Mouse (Mus musculus) embryonic facial prominence, embryonic 13.5 days (tissue): ENCODE data around the gene Mrpl49. TPM values are rescaled to one million over a fixed set of nuclear protein-coding genes. Genes with fewer than 3 reads are reported as not detected.

Experiments
- ATAC-seq: fragments of 200-750 bp; cut with Nextera tagmentation; 2 replicates; pipeline ENCODE4 v1.8.0; 2017; ENCODE audit warnings: low read depth; ENCODE audit not compliant: insufficient number of reproducible peaks, insufficient read depth, low FRiP score, low TSS enrichment
- H3K27ac ChIP-seq: fragments of 300-500 bp; sonication (generic); 2 replicates; pipeline ENCODE4 v1.5.1; 2015; ENCODE audit warnings: moderate library complexity, mild to moderate bottlenecking, inconsistent platforms
- H3K27me3 ChIP-seq: fragments of 300-500 bp; sonication (generic); 2 replicates; pipeline ENCODE4 v1.6.1; 2015; ENCODE audit warnings: mild to moderate bottlenecking, inconsistent platforms
- H3K36me3 ChIP-seq: fragments of 300-500 bp; sonication (generic); 2 replicates; pipeline ENCODE4 v1.6.1; 2015; ENCODE audit warnings: mild to moderate bottlenecking, inconsistent platforms
- H3K4me1 ChIP-seq: fragments of 300-500 bp; sonication (generic); 2 replicates; pipeline ENCODE4 v1.6.1; 2015; ENCODE audit warnings: inconsistent platforms
- H3K4me2 ChIP-seq: fragments of 300-500 bp; sonication (generic); 2 replicates; pipeline ENCODE4 v1.6.1; 2015; ENCODE audit warnings: moderate library complexity, mild to moderate bottlenecking, inconsistent platforms
- H3K4me3 ChIP-seq: fragments of 300-500 bp; sonication (generic); 2 replicates; pipeline ENCODE4 v1.5.1; 2015; ENCODE audit warnings: mild to moderate bottlenecking, inconsistent platforms
- H3K9ac ChIP-seq: fragments of 300-500 bp; sonication (generic); 2 replicates; pipeline ENCODE4 v1.6.1; 2015; ENCODE audit warnings: mild to moderate bottlenecking, inconsistent platforms
- H3K9me3 ChIP-seq: fragments of 300-500 bp; sonication (generic); 2 replicates; pipeline ENCODE4 v1.6.1; 2016; ENCODE audit warnings: inconsistent platforms
- WGBS: fragments of 180-500 bp; shearing (Covaris S2); methylation state at CpG from one replicate; pipeline ENCODE4 v1.1.7; 2015; ENCODE audit warnings: mixed read lengths; 5-methylcytosine and 5-hydroxymethylcytosine counted together
- polyA plus RNA-seq: library from polyadenylated mRNA; unstranded; fragments of >200 nt; fragmentation: Nextera tagmentation; extraction: Ambion mirVana; gene quantifications from 2 replicates; pipeline ENCODE4 v1.2.1, GENCODE M21; 2015

Mrpl49 gene
- polyA plus RNA-seq, 1 experiment from 2014 or later: 80.4 TPM

GRCm38 (mm10) chr19:6082156-6082555 is 24.6 kb upstream of the Mrpl49 start, which contains the start of gene Gm28374:
Gm28374 (minus strand) TSS chr19:6082256.
- no peak within 1 kb of the TSS for H3K9ac ChIP-seq
- H3K36me3 ChIP-seq: peaks cover 39% of the 10 kb centered on the region
- WGBS: 79% methylated on average over 9 of the region's 9 CpGs
- no peak for ATAC-seq
- H3K9me3 ChIP-seq: no peaks in the 10 kb centered on the region
- H3K27me3 ChIP-seq: no peaks in the 10 kb centered on the region
- no peak within 1 kb of the TSS for H3K4me3 ChIP-seq
- H3K4me1 ChIP-seq: peaks cover 26% of the 10 kb centered on the region
- no peak within 1 kb of the TSS for H3K27ac ChIP-seq
- no peak within 1 kb of the TSS for H3K4me2 ChIP-seq

GRCm38 (mm10) chr19:6079983-6080480 is 22.4 kb upstream of the Mrpl49 start, which contains the start of gene Tmem262:
Tmem262 (plus strand) TSS chr19:6080033.
- Histone ChIP-seq H3K9ac (no peak within 1 kb of the TSS), H3K36me3 (peaks cover 38% of the 10 kb centered on the region), H3K4me2 (no peak within 1 kb of the TSS), H3K9me3 (no peaks in the 10 kb centered on the region), H3K27me3 (no peaks in the 10 kb centered on the region), H3K4me3 (no peak within 1 kb of the TSS), H3K4me1 (peaks cover 28% of the 10 kb centered on the region), H3K27ac (no peak within 1 kb of the TSS)
- 92% methylated on average over 12 of the region's 12 CpGs for WGBS
- ATAC-seq: no peak

DNA sequence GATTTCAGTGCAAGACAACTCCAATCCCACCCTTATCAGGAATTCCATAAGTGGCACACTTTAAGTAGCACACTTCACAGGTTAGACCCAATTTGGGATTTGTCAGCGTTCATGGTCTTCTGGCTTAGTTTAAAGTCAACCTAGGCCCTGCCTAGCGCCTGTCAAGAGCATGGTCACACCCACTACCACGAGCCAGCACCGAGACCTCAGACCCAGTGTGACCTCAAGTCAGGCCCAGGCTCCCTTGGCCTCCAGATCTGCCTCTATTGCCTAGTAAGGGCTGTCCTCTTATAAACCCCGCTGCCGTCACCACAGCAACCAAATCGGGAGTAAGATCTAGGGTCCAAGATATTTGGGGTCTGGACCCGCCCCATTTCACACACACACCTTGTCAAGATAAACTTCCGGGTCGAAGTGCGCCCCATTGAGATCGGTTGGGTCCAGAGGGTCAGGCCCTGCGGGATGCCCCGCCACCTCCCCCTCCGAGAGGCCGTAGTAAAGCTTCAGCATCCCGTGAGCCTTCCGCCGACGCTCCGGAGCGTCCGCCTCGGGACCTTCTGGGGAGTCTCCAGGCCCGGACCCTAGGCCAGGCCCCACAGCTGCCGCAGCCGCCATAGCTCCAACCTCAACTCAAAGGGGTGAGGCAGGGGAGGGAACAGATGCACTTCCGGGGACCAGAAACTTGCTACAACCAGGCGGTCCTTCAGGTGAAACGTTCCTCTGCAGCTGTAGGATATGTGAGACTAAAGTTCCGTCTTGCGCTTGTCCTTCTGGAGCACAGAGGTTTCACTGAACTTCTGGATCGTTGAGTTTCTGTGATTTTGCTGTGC is 19.2 kb upstream of the Mrpl49 start, which contains the start of gene Vps51:
Gene Vps51 (minus strand): TSS at position 668 of the 830 bp plus-strand sequence.
- Histone ChIP-seq H3K9ac (peak within 1 kb of the TSS; percentile 88), H3K27me3 (no peaks in the 10 kb centered on the region), H3K4me2 (peak within 1 kb of the TSS; percentile 89), H3K27ac (peak within 1 kb of the TSS; percentile 88), H3K4me3 (peak within 1 kb of the TSS; percentile 83), H3K9me3 (no peaks in the 10 kb centered on the region), H3K4me1 (peaks cover 17% of the 10 kb centered on the region), H3K36me3 (peaks cover 52% of the 10 kb centered on the region)
- WGBS: under 1% methylated on average over 33 of the region's 33 CpGs
- peak; percentile 74 for ATAC-seq

- 84% methylated on average over 5 of the region's 5 CpGs for WGBS
- Histone ChIP-seq H3K4me1 (peaks cover 17% of the 10 kb centered on the region), H3K4me2 (no peak overlapping the region), H3K9me3 (no peaks in the 10 kb centered on the region), H3K36me3 (peaks cover 57% of the 10 kb centered on the region), H3K9ac (no peak overlapping the region), H3K27ac (no peak overlapping the region), H3K4me3 (no peak overlapping the region), H3K27me3 (no peaks in the 10 kb centered on the region)
- no peak for ATAC-seq
Measured at GRCm38 (mm10) chr19:6073889-6074288, 16.3 kb upstream of the Mrpl49 start.

DNA sequence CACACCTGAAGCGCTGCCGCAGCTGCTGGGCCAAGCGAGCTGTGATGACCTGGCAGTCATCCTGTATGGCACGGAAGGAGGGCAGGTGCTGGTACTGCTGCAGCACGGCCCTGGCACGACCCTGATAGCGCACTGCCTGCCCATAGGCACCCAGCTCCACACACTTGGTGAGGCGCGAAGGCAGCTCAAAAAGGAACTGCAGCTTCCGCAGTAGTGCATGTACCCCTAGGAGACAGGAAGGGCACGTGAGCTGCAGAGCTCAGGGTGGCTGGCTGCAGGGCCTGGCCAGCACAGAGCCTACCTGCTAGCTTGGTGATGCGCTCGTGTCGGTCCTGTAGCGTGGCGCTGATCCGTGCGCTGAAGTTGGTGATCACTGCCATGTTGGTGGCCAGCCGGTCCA is 13.7 kb upstream of the Mrpl49 start:
- Histone ChIP-seq H3K4me3 (no peak overlapping the region), H3K27me3 (no peaks in the 10 kb centered on the region), H3K4me1 (peaks cover 30% of the 10 kb centered on the region), H3K9me3 (no peaks in the 10 kb centered on the region), H3K27ac (no peak overlapping the region), H3K4me2 (no peak overlapping the region), H3K36me3 (peaks cover 61% of the 10 kb centered on the region), H3K9ac (no peak overlapping the region)
- no peak for ATAC-seq
- 93% methylated on average over 19 of the region's 19 CpGs for WGBS

GRCm38 (mm10) chr19:6070571-6071250 is 13.1 kb upstream of the Mrpl49 start:
- 91% methylated on average over 31 of the region's 31 CpGs for WGBS
- no peak overlapping the region for H3K4me2 ChIP-seq
- H3K9me3 ChIP-seq: no peaks in the 10 kb centered on the region
- ATAC-seq: no peak
- no peaks in the 10 kb centered on the region for H3K27me3 ChIP-seq
- H3K27ac ChIP-seq: no peak overlapping the region
- H3K9ac ChIP-seq: no peak overlapping the region
- H3K36me3 ChIP-seq: peaks cover 61% of the 10 kb centered on the region
- no peak overlapping the region for H3K4me3 ChIP-seq
- peaks cover 28% of the 10 kb centered on the region for H3K4me1 ChIP-seq

- Histone ChIP-seq H3K4me3 (no peak overlapping the region), H3K4me2 (no peak overlapping the region), H3K4me1 (peaks cover 22% of the 10 kb centered on the region), H3K27ac (no peak overlapping the region), H3K36me3 (peaks cover 56% of the 10 kb centered on the region), H3K9me3 (no peaks in the 10 kb centered on the region), H3K9ac (no peak overlapping the region), H3K27me3 (no peaks in the 10 kb centered on the region)
- 93% methylated on average over 10 of the region's 10 CpGs for WGBS
- ATAC-seq: no peak
Measured at GRCm38 (mm10) chr19:6069851-6070250, 12.3 kb upstream of the Mrpl49 start.

GRCm38 (mm10) chr19:6068951-6069350 is 11.4 kb upstream of the Mrpl49 start:
- ATAC-seq: no peak
- no peaks in the 10 kb centered on the region for H3K9me3 ChIP-seq
- no peak overlapping the region for H3K4me2 ChIP-seq
- H3K27me3 ChIP-seq: no peaks in the 10 kb centered on the region
- peaks cover 49% of the 10 kb centered on the region for H3K36me3 ChIP-seq
- H3K4me3 ChIP-seq: no peak overlapping the region
- 86% methylated on average over 4 of the region's 4 CpGs for WGBS
- H3K9ac ChIP-seq: no peak overlapping the region
- peaks cover 22% of the 10 kb centered on the region for H3K4me1 ChIP-seq
- no peak overlapping the region for H3K27ac ChIP-seq

DNA sequence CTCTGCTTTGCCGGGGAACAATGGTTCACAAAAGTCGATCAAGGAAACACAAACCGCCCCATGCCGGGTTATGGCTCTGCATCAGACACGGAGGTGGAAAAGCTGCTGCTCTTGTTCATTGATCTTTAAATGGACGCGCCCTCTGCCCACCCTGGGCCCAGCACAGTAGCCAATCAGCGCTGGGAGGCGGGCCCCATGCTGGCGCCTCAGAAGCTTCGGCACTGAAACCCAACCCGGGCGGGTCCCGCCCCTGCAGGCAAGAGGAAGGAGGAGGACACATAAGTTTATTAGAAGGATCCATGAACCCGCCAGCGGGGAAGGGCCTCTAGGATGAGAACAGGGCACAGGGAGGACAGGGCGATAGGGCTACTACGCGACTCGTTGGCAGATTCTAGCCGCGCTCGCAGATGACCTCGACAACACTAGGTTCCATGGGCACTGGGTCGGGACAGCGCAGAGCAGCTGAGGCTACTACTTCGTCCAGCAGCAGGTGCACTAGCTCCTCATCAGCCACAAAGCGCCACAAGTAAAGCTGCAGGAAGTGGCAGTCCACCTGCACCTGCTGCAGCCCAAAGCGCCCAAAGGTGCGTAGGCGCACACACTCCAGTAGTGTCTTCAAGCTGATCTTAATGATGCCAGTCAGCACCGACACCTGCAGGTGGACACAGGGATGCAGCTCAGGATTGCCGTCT is 10.3 kb upstream of the Mrpl49 start, which contains the start of gene Tm7sf2:
Gene Tm7sf2 (minus strand): TSS at position 650 of the 692 bp plus-strand sequence.
- H3K27me3 ChIP-seq: no peaks in the 10 kb centered on the region
- peak within 1 kb of the TSS; percentile 86 for H3K27ac ChIP-seq
- H3K4me3 ChIP-seq: peak within 1 kb of the TSS; percentile 53
- WGBS: 11% methylated on average over 33 of the region's 33 CpGs
- H3K9ac ChIP-seq: peak within 1 kb of the TSS; percentile 75
- peaks cover 39% of the 10 kb centered on the region for H3K36me3 ChIP-seq
- ATAC-seq: peak; percentile 88
- peaks cover 23% of the 10 kb centered on the region for H3K4me1 ChIP-seq
- peak within 1 kb of the TSS; percentile 96 for H3K4me2 ChIP-seq
- H3K9me3 ChIP-seq: no peaks in the 10 kb centered on the region

DNA sequence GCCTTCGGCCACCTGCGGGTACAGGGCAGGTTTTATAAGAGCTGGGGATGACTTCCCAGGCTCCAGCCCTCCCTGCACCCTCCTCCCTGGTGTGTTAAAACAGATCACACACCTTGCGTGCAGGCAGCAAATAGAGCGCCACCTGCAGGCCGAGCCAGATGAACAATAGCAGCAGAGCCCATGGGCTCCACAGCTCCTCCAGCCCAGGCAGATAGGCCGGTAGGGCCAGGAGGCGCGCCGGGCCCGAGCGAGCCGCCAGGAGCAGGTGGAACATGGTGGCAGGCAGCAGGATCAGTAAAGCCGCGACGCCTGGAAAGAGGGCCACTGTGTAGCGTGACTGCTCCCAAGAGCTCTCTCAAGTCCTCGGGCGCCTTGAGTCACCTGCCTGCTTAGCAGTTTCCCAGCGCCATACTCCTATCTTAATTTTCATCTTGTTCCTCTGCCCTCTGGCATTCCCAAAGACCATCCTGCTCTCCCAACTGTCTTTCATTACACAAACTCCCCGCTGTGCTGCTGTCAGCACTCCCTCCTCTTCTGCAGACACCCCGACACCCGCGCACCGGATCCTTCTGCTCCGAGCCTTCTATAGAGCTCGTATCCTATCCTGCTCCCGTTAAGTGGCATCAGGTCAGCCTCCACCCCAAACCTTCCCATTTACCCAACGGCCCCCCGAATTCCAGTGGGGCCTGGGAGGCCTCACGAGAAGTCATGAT is 9.6 kb upstream of the Mrpl49 start:
- peaks cover 34% of the 10 kb centered on the region for H3K36me3 ChIP-seq
- H3K4me3 ChIP-seq: peak overlapping the region; percentile 53
- peak; percentile 23; the same call in 1 of the 2 replicates for ATAC-seq
- H3K27ac ChIP-seq: peak overlapping the region; percentile 86
- 1% methylated on average over 30 of the region's 30 CpGs for WGBS
- H3K9me3 ChIP-seq: no peaks in the 10 kb centered on the region
- H3K4me1 ChIP-seq: peaks cover 30% of the 10 kb centered on the region
- H3K9ac ChIP-seq: peak overlapping the region; percentile 75
- peak overlapping the region; percentile 96 for H3K4me2 ChIP-seq
- no peaks in the 10 kb centered on the region for H3K27me3 ChIP-seq
